Mouse (Mus musculus) cerebellum, postnatal 36 days (tissue): ENCODE measurements around the gene Methig1.
A peak's percentile ranks its signal among the peaks of the same experiment; 100 is the strongest.

Source experiments
- DNase-seq, 2 experiments: peaks; one replicate each; pipeline ENCODE4 v3.0.0; 2021 to 2022; ENCODE audit warnings: mixed read lengths in 2 of 2

The Methig1 gene

DNA sequence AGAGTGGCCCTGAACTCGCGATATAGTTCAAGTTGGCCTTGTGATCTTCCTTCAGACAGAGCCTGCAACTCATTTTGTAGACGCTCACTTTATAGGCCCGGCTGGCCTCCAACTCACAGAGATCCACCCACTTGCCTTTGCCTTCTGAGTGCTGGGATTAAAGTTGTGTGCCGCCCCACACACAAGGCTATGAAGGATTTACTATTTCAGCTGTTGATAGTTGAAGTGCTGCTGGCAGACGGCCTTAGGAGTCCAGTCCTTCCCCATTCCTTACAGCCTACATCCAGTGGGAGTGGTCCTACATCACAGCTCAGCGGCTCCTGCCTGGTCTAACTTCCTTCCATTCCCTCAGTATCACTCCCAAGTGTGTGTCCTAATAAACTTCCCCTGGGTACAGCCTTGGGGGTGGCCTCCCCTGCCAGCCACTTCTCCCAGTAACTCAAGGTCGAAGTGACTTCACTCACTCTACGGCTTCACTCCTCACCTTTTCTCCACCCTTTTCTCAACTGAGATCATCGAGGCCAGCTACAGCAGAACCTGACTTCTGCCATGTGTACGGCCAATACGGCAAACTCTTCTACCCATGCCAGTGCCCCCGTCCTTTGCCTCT lies 75.5 kb downstream of the Methig1 start:
- no peak for DNase-seq

DNA sequence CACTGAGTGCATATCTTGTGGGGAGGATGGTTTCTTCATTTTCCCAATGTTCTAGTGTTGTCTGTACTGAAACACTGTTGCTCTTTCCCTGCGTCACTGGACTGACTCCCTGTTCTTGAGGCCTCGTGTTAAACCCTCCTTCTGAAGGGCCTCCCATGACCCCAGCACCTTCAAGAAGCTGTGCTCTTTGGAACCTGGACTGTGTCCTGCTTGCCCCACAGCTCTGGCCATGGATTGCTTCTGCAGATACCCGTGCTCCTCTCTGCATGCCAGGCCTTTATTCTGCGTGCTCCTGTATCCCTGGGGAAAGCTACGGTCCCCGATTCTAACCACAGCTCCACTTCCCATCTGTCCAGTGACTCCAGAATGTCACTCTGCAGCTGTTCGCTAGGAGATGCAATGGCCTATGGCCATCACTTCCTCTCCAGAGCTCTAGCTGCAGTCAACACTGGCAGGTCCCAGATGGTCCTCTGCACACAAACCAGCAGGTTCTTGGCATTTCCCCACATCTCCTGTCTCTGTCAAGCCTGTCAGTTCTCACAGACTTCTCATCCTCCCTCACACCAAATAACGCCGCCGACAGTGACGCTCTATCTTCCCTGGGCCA lies 77.1 kb downstream of the Methig1 start:
- DNase-seq: peak; percentile 25 to 44

DNA sequence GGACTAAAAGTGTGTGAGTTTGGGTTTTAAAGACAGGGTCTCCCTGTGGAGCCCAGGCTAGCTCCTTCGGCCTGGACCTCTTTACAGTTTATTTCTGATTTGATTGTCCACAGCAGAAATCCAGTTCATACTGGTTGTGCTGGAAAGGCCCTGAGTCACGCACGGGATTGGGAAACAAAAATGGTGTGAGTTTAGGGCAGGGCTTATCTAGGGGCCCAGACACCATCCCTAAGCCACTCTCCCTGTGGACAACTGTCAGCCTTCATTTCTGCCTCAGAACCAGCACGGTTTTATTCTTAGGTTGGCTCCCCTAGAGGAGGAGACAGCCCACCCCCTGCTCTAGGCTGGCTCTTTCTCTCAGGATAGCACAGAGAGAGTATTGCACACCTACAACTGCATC lies 80.3 kb downstream of the Methig1 start:
- no peak for DNase-seq
